Mouse (Mus musculus) midbrain, embryonic 11.5 days (tissue): ENCODE measurements around the gene Ovch2. TPM values are rescaled to one million over a fixed set of nuclear protein-coding genes. Genes with fewer than 3 reads are reported as not detected.

Experiments
- ATAC-seq: fragments of 200-750 bp; cut with Nextera tagmentation; 2 replicates; pipeline ENCODE4 v1.8.0; 2017; ENCODE audit warnings: moderate TSS enrichment, moderate library complexity; ENCODE audit not compliant: low FRiP score
- DNase-seq: peaks from one replicate; pipeline ENCODE4 v3.0.0; 2015; ENCODE audit warnings: low spot score; ENCODE audit errors: missing footprints
- H3K27ac ChIP-seq: fragments of 300-500 bp; sonication (generic); 2 replicates; pipeline ENCODE4 v1.5.1; 2014; ENCODE audit warnings: low read depth, low read length
- H3K27me3 ChIP-seq: fragments of 300-500 bp; sonication (generic); 2 replicates; pipeline ENCODE4 v1.6.1; 2014; ENCODE audit warnings: mild to moderate bottlenecking, low read length, moderate library complexity, mixed read lengths; ENCODE audit not compliant: control insufficient read depth, insufficient read depth
- H3K36me3 ChIP-seq: fragments of 300-500 bp; sonication (generic); 2 replicates; pipeline ENCODE4 v1.6.1; 2014; ENCODE audit warnings: mild to moderate bottlenecking, low read length, moderate library complexity, mixed read lengths; ENCODE audit not compliant: control insufficient read depth, insufficient read depth
- H3K4me1 ChIP-seq: fragments of 300-500 bp; sonication (generic); 2 replicates; pipeline ENCODE4 v1.6.1; 2014; ENCODE audit warnings: low read length; ENCODE audit not compliant: control insufficient read depth, insufficient read depth
- H3K4me2 ChIP-seq: fragments of 300-500 bp; sonication (generic); 2 replicates; pipeline ENCODE4 v1.6.1; 2014; ENCODE audit warnings: mild to moderate bottlenecking, moderate library complexity
- H3K4me3 ChIP-seq: fragments of 300-500 bp; sonication (generic); 2 replicates; pipeline ENCODE4 v1.5.1; 2014; ENCODE audit warnings: low read depth, low read length
- H3K9ac ChIP-seq: fragments of 300-500 bp; sonication (generic); 2 replicates; pipeline ENCODE4 v1.6.1; 2014; ENCODE audit warnings: low read length
- H3K9me3 ChIP-seq: fragments of 300-500 bp; sonication (generic); 2 replicates; pipeline ENCODE4 v1.6.1; 2016; ENCODE audit warnings: low read length; ENCODE audit not compliant: control insufficient read depth
- WGBS: fragments of 180-500 bp; shearing (Covaris S2); extraction: QIAGEN DNeasy Blood & Tissue Kit; methylation state at CpG from one replicate; pipeline ENCODE4 v1.1.7; 2014; 5-methylcytosine and 5-hydroxymethylcytosine counted together
- polyA plus RNA-seq: library from polyadenylated mRNA; unstranded; fragments of >200 nt; fragmentation: Nextera tagmentation; extraction: Ambion mirVana; gene quantifications from 2 replicates; pipeline ENCODE4 v1.2.1, GENCODE M21; 2014

Ovch2 gene
- polyA plus RNA-seq, 1 experiment from 2014 or later = not detected

DNA sequence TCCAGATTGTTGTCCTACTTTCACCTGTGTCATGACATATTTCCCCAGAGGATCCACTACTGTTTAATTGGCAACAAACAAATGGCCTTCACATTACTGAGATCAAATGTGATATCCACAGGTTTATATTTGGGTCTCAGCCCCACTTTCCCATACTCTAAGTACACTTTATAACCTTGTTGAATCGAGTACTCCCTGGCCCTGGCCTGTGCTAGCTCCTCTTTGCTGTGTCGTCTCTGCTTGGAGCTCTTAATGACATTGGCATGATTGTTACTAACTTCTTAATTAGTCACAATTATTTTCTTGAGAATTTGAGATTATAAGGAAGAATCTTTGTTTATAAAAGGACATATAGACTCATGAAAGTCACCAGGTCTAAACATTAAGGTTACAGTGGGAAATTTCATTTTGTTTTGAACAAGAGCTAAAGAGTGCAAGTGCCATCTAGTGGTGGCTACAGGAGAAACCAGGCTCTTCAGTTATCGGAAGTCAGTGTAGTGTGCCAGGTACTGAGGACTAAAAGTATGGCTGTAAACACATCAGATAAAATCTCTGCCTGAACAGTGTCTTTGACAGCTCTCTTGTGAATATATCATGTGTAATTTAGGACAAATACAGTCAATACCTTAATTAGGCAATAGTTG lies 12.9 kb downstream of the Ovch2 start:
- no peaks in the 10 kb centered on the region for H3K9me3 ChIP-seq
- no peak overlapping the region for H3K9ac ChIP-seq
- WGBS = 65% methylated on average over 3 of the region's 3 CpGs
- no peaks in the 10 kb centered on the region for H3K27me3 ChIP-seq
- H3K4me2 ChIP-seq = no peak overlapping the region
- no peaks in the 10 kb centered on the region for H3K4me1 ChIP-seq
- ATAC-seq = 0 out of 2 replicates have a peak, but pooled peaks have one; percentile 14
- no peak overlapping the region for H3K4me3 ChIP-seq
- no peak overlapping the region for H3K27ac ChIP-seq
- no peak for DNase-seq
- H3K36me3 ChIP-seq = no peaks in the 10 kb centered on the region

DNA sequence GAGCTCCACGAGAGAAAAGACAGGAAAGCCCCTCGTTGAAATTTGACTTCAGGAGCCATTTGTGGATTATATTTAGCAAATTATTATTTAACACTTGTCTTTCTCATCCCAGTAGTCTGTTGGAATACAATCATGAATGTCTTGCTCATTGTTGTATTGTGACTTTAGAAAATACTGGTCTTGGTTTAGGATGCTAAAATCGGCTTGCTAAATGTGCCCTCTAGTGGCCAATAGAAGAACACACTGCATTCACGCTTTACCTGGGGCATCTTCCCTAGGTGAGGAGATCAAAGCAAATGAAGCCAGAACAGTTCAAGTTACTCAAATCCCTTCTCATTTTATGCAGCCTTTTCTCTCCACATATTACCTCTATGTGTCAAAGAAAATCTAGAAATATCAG lies 21.4 kb downstream of the Ovch2 start:
- no peak overlapping the region for H3K9ac ChIP-seq
- H3K4me3 ChIP-seq = no peak overlapping the region
- H3K4me1 ChIP-seq = no peaks in the 10 kb centered on the region
- H3K9me3 ChIP-seq = no peaks in the 10 kb centered on the region
- no peak overlapping the region for H3K27ac ChIP-seq
- peak; percentile 85 for DNase-seq
- no peak for ATAC-seq
- H3K4me2 ChIP-seq = no peak overlapping the region
- H3K36me3 ChIP-seq = no peaks in the 10 kb centered on the region
- 47% methylated on average over 4 of the region's 4 CpGs for WGBS
- no peaks in the 10 kb centered on the region for H3K27me3 ChIP-seq

DNA sequence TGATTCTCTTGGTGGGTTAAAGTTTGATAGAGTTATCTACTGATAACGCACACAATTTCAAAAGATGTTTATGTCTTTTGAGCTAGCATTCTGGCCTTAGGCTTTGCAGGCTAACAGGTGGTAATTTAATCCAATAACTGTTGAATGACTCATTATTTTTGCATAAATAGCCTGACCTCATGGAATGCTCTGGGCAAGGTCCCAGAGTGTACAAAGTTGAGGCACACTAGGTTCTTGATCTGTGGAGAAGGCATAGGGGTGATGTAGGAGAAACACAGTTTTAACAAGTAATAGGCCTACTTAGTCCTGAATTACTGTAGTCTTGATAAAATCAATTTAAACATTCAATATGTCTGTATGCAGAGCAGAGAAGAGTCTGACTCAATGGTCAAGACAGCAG lies 22.8 kb downstream of the Ovch2 start:
- H3K27me3 ChIP-seq = no peaks in the 10 kb centered on the region
- no peak overlapping the region for H3K27ac ChIP-seq
- ATAC-seq (no peak), DNase-seq (no peak)
- 79% methylated on average over 1 of the region's 1 CpGs for WGBS
- no peaks in the 10 kb centered on the region for H3K4me1 ChIP-seq
- H3K36me3 ChIP-seq = no peaks in the 10 kb centered on the region
- no peak overlapping the region for H3K4me2 ChIP-seq
- H3K4me3 ChIP-seq = no peak overlapping the region
- no peaks in the 10 kb centered on the region for H3K9me3 ChIP-seq
- no peak overlapping the region for H3K9ac ChIP-seq

DNA sequence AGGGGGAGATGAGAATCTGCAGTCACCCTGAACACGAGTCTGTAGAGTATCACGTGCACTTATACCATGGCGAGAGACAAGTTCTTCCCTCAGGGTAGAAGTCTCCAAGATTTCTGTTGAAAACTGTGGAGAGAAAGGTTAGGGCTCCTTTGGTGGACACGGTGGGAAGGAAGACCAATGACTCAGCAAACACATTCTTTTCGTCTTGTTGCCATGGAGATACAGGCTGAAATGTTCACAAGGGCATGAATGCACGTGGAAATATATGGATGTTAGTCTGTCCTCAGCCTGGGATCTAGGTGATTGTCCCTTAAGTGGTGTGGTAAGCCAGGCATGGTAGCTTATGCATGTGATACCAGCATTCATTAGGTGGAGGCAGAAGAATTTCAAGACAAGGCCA lies 30.2 kb downstream of the Ovch2 start:
- no peak overlapping the region for H3K4me2 ChIP-seq
- no peak for ATAC-seq

DNA sequence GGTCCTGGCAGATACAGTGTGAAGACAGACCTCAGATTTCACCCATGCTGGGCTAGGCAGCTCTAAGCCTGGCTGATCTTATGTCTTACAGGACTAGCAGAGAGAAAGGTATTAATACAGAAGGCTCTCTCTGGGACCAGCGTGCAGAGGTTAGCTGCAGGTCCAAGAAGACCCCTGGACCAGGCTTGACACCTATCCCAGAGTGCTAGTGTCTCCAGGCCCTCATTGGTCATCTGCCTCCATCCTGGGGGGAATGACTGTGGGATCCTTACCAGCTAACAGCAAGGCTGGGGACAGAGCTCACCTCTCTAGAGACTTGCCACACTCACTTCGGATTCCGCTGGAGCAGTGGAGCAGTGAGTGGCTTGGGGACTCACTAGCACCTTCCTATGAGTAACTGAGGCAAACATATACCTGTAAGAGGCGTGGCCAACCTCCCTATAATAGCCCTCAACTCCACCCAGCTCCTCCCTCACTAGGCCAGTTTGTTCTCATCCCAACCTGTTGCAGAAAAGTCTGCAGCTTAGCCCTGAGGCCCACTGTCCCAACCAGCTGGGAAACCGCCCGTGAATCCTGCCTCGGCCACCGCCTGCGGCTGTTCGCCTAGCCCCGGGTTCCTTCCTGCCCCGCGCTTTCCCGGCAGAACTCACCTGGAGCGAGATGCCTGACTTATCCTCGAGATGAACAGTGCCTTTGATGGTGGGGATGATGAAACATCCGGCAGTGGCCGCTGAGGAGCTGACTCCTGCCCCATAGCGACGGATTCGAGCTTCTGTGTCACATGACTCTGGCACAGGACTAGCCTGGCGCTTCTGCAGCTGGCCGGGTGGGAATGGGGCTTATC lies 43.5 kb downstream of the Ovch2 start, which contains the start of gene Cyb5r2:
Cyb5r2 (minus strand) TSS at position 725 of the 844 bp plus-strand sequence.
- Histone ChIP-seq H3K27ac (no peak within 1 kb of the TSS), H3K4me3 (peak within 1 kb of the TSS; percentile 21), H3K9me3 (no peaks in the 10 kb centered on the region), H3K4me1 (peaks cover 3% of the 10 kb centered on the region; the same call in 1 of the 2 replicates), H3K4me2 (peak within 1 kb of the TSS; percentile 53), H3K36me3 (no peaks in the 10 kb centered on the region), H3K9ac (peak within 1 kb of the TSS; percentile 57), H3K27me3 (no peaks in the 10 kb centered on the region)
- DNase-seq (peak; percentile 88), ATAC-seq (peak; percentile 88)
- 15% methylated on average over 23 of the region's 23 CpGs for WGBS

More for the DNA sequence above, 30.2 kb downstream of the Ovch2 start:
- no peaks in the 10 kb centered on the region for H3K9me3 ChIP-seq
- no peak overlapping the region for H3K9ac ChIP-seq
- no peaks in the 10 kb centered on the region for H3K4me1 ChIP-seq
- WGBS = 65% methylated on average over 6 of the region's 6 CpGs
- no peaks in the 10 kb centered on the region for H3K36me3 ChIP-seq
- no peaks in the 10 kb centered on the region for H3K27me3 ChIP-seq
- no peak overlapping the region for H3K4me3 ChIP-seq
- no peak for DNase-seq
- H3K27ac ChIP-seq = no peak overlapping the region

- ATAC-seq = no peak
- Histone ChIP-seq H3K36me3 (no peaks in the 10 kb centered on the region), H3K27me3 (no peaks in the 10 kb centered on the region), H3K4me1 (peaks cover 3% of the 10 kb centered on the region; the same call in 1 of the 2 replicates), H3K4me3 (no peak overlapping the region), H3K9ac (no peak overlapping the region), H3K4me2 (no peak overlapping the region), H3K27ac (no peak overlapping the region), H3K9me3 (no peaks in the 10 kb centered on the region)
- 98% methylated on average over 2 of the region's 2 CpGs for WGBS
- no peak for DNase-seq
Measured at GRCm38 (mm10) chr7:107756748-107757147, 44.3 kb downstream of the Ovch2 start.

GRCm38 (mm10) chr7:107755905-107756304 lies 45.1 kb downstream of the Ovch2 start:
- DNase-seq (no peak), ATAC-seq (no peak)
- Histone ChIP-seq H3K9ac (no peak overlapping the region), H3K4me2 (no peak overlapping the region), H3K9me3 (no peaks in the 10 kb centered on the region), H3K27ac (no peak overlapping the region), H3K4me1 (peaks cover 3% of the 10 kb centered on the region; the same call in 1 of the 2 replicates), H3K4me3 (no peak overlapping the region), H3K36me3 (no peaks in the 10 kb centered on the region), H3K27me3 (no peaks in the 10 kb centered on the region)
- 85% methylated on average over 3 of the region's 3 CpGs for WGBS

DNA sequence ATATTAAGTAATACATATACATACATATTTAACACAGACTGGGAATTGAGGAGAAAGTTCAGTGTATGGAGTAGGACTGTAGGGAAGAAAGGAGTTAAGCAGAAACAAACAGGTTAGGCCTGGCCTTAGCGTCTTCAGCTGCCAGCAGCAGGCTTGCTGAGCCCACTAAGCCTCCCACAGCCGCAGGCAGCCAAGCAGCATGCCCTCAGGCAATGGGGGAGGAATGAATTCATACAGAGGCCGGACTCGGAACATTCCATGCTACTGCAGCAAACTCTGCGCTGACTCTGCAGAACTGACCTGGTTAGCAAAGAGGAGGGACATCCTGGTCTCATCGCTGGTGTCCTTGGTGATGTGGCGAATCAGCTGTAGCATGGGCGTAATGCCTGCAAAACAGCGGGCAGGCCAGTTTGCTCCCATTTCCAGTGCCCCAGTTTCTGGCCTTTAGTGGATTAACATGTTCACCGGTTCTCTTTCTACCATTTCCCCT lies 48.9 kb downstream of the Ovch2 start:
- Histone ChIP-seq H3K4me1 (no peaks in the 10 kb centered on the region), H3K9me3 (no peaks in the 10 kb centered on the region), H3K27ac (no peak overlapping the region), H3K36me3 (no peaks in the 10 kb centered on the region), H3K4me2 (no peak overlapping the region), H3K27me3 (no peaks in the 10 kb centered on the region), H3K9ac (no peak overlapping the region), H3K4me3 (no peak overlapping the region)
- no peak for ATAC-seq
- DNase-seq = no peak
- WGBS = 80% methylated on average over 10 of the region's 10 CpGs

- Histone ChIP-seq H3K9ac (no peak overlapping the region), H3K36me3 (no peaks in the 10 kb centered on the region), H3K9me3 (no peaks in the 10 kb centered on the region), H3K27ac (no peak overlapping the region), H3K4me2 (no peak overlapping the region), H3K4me3 (no peak overlapping the region), H3K27me3 (no peaks in the 10 kb centered on the region), H3K4me1 (no peaks in the 10 kb centered on the region)
- ATAC-seq = no peak
- no peak for DNase-seq
- WGBS = 90% methylated on average over 4 of the region's 4 CpGs
Measured at GRCm38 (mm10) chr7:107749721-107750120, 51.3 kb downstream of the Ovch2 start.
